Mouse (Mus musculus) MEL-GATA-1-ER (cell line): ENCODE data around the gene Olfr1537.

Source experiments
- DNase-seq: peaks from one replicate; pipeline ENCODE4 v3.0.0-alpha.2; 2012; ENCODE audit warnings: low read depth; ENCODE audit errors: extremely low read depth

Olfr1537 gene

DNA sequence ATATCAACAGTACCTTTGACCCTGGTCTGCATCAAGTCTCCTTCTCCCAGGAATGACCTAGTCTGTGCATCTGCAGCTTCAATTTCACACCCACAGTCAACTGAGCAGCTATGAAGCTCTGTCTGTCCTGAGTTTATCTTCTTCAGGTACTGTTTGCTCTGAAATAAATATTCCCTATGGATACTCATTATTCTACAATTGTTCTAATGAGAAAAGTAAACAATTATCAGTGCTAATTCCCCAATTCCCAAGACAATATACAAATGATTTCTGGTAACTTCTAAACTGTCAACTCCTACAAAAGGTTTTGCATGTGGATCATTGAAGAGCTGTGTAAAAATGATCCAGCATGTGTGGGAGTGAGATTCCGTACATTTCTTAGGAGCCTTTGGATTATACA lies at the start of gene Olfr1537:
Gene Olfr1537, minus strand, starts transcription at position 101 of the 400 bp plus-strand sequence.
- DNase-seq: no peak

DNA sequence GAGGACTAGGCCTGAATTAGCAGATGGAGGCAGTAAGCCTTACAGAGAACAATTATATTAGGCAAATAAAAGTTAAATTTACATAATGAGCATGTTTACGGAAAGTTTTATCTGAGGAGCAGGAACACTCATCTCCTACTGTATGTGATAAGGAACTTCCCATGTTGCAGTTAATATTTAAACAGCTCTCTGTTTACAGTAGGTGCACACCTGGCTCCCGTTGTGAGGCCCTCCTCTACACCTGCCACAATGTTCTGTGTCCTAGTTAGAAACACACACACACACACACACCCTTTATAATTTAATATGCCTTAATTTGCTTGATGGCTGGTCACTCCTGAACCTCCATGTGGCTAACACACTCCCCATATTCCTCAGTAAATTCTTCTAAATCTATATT lies 37.3 kb upstream of the Olfr1537 start:
- no peak for DNase-seq

DNA sequence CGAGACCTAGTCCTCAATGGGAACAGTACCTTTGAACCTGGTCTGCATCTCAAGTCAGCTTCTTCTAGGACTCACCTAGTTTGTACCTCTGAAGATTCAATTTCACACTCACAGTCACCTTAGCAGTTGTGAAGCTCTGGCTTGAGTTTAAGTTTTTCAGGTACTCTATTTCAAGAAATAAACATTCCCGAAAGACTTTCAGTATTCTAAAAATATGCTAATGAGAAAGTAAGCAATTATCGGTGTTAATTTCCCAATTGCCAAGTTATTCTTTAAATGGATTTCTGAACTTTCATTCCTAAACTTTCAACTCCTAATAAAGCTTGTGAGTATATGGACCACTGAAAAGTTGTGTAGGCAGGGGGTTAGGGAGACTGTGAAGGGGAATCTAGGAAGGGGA lies 26.9 kb upstream of the Olfr1537 start, which contains the start of gene Olfr945:
Gene Olfr945, minus strand, starts transcription at position 101 of the 400 bp plus-strand sequence.
- no peak for DNase-seq

DNA sequence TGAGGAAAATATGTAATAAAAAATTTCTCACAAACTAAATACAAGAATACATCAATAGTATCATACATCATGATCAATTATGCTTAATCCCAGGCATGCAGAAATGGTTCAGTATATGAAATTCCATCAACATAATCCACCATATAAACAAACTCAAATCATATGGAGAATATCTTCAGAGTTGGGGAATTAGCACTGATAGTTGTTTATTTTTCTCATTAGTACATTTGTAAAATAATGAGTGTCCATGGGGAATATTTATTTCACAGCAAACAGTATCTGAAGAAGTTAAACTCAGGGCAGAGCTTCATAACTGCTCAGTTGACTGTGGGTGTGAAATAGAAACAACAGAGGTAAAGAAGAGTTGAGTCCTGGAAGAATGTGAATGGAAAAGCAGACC lies 48.2 kb downstream of the Olfr1537 start, which contains the start of gene Olfr944:
Gene Olfr944, plus strand, starts transcription at position 301 of the 400 bp plus-strand sequence.
- no peak for DNase-seq
